Mouse (Mus musculus) c-Kit-negative CD71-positive TER-119-positive erythroid progenitor cells, embryonic 14.5 days (primary cell): ENCODE data around the gene Ermard.
"Not testable (repeated sequence)": the region's sequence is repeated elsewhere in the genome, so short reads cannot be mapped to it uniquely, and the experiment has no call there.

Source experiments
- DNase-seq: peaks from one replicate; pipeline ENCODE4 v3.0.0-alpha.2; 2013; ENCODE audit warnings: low read depth, low spot score

Ermard gene

DNA sequence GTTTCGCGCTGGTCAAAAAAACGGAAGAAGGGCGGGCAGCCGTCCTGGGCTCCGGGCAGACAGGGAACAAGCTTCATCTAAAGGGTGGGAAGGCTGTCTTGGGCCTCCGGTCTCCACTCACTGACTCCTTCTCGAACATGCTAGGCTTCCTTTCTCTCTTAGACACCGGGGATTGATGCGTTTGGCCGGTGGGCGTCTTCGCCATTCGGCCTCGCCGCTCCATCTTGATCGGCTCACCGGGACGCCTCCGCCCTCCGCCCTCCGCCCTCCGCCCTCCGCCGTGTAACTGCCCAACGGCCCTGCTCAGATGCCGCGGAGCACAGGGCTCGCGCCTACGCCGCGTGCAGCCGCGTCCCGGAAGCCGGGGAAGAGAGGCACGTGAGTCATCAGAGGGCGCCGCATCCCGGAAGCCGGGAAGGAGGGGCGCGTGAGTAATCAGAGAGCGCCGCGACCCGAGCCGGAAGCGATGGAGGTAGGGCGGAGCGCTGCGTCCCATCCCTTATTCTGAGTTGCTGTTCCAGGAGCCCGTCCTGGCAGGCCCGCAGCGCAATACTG lies at the start of gene Ermard, which contains the start of the genes Tcte3 and Gm3448:
Ermard (plus strand) TSS at position 34 of the 555 bp plus-strand sequence.
Tcte3 (minus strand) TSS at position 314 of the 555 bp plus-strand sequence.
Gm3448 (minus strand) TSS at position 363 of the 555 bp plus-strand sequence.
- not testable (repeated sequence) for DNase-seq

DNA sequence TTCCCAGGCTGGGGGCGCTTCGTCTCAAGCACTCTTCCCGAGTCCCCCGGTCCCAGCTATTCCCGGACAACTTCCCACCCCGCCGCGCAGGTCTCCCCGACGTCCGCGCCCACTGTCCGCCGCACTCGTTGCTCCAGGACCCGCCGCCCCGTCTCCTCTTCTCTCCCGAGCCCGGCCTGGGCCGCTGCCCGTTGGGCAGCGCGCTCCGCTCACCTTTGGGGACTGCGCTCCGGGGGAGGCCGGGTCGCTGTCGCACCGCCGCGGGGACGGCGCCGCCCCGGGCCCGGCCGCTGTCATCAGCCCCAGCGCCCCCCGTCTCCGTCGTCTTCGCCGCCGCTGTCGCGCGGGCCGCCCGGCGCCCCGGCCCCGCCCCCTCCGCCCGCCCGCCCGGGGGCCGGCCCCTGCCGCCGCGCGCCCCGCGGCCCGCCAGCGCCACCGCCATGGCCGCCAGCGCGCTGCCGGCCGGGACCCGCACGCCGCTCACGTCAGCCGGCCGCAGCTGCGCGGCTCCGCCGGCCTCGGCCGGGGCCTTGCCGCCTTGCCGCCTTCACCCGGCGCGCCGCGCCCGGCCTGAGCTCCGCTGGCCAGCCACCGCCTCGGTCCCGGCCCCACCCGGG lies 48.4 kb upstream of the Ermard start:
- not testable (repeated sequence) for DNase-seq

DNA sequence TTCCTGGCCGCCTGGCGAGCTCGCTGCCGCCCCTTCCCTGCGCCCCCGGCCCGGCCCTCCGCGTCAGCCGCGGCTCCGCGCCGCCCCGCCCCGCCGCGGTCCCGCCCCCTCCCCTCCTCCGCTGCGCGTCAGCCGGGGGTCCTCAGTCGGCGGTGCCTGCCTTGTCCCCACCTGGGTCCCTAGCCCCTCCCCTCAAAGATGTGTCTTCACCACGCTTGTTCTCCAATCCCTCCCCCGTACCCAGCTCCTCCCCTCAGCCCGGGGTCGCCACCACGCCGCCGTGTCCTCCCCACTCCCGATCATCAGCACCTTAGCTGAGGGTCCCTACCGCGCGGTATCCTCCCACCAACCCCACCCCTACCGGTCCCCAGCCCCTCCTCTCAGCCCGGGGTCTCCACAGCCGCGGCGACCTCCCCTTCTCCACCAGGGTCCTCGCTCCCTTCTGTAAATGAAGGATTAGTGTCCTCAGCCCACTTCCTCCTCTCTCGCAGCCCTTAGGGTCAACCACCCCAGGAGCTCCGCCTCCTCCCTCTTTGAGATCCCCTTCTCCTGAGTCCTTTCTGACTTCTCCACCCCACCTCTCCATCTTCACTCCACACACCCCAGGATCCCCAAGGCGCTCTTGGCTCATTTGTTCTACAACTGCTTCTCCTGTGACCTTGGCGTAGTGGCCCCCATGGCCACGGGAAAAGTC lies 47.7 kb upstream of the Ermard start:
- DNase-seq: not testable (repeated sequence)

DNA sequence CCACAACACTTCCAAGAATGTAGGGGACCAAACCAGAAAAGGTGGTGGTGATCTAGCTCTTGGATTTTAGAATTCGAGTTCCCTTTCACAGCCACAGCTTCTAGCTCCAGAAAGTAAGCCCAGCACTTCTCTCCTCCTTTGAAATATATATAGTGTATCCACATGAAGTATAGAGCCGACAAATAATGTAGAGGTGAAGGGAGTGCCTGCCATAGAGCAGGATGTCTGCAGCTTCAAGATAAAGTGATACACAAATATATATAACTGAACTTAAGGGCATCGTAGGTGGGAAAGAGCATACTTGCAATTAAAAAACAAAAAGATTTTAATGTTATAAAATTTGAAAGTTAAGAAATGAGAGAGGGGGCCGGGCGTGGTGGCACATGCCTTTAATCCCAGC lies 46.9 kb upstream of the Ermard start:
- DNase-seq: not testable (repeated sequence)

DNA sequence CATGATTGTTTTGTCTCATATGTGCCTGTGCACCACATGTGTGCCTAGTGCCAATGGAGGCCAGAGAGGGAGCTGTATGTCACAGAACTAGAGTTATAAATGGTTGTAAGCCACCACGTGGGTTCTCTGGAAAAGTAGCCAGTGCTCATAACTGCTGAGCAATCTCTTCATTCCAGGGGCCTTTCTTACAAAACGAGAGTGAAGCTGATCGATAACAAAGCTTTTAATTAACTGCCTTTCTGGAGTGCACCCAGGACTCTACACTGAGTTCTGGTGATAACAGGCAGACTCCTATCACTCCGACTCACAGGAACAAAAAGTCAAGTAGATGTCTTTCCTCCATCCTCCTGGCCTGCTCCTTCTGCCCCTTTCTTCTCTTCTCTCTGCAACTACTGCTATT lies 41.0 kb upstream of the Ermard start:
- DNase-seq: not testable (repeated sequence)

DNA sequence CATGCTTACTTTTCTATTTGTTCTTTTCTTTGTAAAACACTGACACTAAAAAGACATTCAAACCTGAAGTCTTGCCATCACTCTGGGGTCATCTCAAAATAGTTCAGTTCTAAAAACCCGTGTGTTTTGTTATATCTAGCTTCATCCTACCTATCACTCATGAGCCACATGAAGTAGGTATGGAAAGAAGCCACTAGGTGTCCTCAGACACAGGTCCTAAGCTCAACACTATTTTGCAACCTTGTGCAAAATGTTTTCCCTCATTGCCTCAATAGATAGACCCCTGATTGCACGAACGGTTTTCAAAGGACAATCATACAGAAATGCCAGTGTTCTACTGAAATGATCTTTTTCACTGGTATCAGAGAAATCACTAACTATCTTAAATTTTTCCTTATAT lies 31.9 kb upstream of the Ermard start:
- DNase-seq: not testable (repeated sequence)

DNA sequence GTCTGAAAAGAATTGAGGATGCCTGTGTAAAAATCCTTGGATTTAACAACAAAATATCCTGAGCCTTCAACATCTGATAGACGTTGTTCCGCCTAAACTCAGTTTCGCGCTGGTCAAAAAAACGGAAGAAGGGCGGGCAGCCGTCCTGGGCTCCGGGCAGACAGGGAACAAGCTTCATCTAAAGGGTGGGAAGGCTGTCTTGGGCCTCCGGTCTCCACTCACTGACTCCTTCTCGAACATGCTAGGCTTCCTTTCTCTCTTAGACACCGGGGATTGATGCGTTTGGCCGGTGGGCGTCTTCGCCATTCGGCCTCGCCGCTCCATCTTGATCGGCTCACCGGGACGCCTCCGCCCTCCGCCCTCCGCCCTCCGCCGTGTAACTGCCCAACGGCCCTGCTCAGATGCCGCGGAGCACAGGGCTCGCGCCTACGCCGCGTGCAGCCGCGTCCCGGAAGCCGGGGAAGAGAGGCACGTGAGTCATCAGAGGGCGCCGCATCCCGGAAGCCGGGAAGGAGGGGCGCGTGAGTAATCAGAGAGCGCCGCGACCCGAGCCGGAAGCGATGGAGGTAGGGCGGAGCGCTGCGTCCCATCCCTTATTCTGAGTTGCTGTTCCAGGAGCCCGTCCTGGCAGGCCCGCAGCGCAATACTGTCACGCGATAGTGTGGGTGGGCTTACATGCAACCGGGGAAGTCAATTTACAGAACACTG lies 31.1 kb upstream of the Ermard start, which contains the start of gene Gm3435:
Gm3435 (plus strand) TSS at position 471 of the 708 bp plus-strand sequence.
- not testable (repeated sequence) for DNase-seq

DNA sequence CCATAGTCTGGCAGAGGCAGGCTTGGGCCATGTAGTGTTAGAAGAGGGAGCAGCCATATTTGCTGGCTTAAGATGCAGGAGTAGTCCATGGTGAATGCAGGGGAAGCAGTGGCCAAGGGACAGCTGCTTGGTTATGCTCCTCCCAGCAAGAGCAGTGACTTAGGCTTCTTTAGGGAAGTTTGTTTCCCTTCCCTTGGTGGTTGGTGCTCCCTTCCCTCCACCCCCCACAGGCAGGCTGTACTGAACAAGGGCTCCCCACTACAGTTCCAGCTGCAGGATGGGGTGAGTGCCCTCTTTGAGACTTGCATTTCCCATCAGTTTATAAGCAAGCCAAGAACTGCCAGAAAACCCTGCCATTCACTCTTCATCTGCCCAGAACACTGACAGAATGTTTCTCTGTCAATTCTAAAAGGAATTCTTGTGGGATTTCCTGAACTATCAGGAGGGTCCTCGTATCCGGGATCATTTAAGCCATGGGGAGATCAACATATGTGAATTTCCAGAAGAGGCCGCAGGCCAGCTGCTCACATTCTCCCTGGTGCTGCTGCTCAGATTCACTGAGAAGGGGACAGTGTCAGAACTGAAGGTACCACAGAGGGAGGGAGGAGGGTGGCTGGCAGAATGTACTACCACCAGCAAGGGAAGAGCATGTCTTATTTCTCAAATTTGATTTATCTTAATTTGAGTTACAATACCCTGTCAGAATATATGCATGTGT lies 19.3 kb upstream of the Ermard start:
- DNase-seq: not testable (repeated sequence)

DNA sequence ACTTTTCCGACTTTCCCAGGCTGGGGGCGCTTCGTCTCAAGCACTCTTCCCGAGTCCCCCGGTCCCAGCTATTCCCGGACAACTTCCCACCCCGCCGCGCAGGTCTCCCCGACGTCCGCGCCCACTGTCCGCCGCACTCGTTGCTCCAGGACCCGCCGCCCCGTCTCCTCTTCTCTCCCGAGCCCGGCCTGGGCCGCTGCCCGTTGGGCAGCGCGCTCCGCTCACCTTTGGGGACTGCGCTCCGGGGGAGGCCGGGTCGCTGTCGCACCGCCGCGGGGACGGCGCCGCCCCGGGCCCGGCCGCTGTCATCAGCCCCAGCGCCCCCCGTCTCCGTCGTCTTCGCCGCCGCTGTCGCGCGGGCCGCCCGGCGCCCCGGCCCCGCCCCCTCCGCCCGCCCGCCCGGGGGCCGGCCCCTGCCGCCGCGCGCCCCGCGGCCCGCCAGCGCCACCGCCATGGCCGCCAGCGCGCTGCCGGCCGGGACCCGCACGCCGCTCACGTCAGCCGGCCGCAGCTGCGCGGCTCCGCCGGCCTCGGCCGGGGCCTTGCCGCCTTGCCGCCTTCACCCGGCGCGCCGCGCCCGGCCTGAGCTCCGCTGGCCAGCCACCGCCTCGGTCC lies 17.0 kb upstream of the Ermard start:
- DNase-seq: not testable (repeated sequence)

DNA sequence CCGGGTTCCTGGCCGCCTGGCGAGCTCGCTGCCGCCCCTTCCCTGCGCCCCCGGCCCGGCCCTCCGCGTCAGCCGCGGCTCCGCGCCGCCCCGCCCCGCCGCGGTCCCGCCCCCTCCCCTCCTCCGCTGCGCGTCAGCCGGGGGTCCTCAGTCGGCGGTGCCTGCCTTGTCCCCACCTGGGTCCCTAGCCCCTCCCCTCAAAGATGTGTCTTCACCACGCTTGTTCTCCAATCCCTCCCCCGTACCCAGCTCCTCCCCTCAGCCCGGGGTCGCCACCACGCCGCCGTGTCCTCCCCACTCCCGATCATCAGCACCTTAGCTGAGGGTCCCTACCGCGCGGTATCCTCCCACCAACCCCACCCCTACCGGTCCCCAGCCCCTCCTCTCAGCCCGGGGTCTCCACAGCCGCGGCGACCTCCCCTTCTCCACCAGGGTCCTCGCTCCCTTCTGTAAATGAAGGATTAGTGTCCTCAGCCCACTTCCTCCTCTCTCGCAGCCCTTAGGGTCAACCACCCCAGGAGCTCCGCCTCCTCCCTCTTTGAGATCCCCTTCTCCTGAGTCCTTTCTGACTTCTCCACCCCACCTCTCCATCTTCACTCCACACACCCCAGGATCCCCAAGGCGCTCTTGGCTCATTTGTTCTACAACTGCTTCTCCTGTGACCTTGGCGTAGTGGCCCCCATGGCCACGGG lies 16.4 kb upstream of the Ermard start:
- not testable (repeated sequence) for DNase-seq

DNA sequence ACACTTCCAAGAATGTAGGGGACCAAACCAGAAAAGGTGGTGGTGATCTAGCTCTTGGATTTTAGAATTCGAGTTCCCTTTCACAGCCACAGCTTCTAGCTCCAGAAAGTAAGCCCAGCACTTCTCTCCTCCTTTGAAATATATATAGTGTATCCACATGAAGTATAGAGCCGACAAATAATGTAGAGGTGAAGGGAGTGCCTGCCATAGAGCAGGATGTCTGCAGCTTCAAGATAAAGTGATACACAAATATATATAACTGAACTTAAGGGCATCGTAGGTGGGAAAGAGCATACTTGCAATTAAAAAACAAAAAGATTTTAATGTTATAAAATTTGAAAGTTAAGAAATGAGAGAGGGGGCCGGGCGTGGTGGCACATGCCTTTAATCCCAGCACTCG lies 15.5 kb upstream of the Ermard start:
- not testable (repeated sequence) for DNase-seq

DNA sequence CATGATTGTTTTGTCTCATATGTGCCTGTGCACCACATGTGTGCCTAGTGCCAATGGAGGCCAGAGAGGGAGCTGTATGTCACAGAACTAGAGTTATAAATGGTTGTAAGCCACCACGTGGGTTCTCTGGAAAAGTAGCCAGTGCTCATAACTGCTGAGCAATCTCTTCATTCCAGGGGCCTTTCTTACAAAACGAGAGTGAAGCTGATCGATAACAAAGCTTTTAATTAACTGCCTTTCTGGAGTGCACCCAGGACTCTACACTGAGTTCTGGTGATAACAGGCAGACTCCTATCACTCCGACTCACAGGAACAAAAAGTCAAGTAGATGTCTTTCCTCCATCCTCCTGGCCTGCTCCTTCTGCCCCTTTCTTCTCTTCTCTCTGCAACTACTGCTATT lies 9.6 kb upstream of the Ermard start:
- DNase-seq: not testable (repeated sequence)

DNA sequence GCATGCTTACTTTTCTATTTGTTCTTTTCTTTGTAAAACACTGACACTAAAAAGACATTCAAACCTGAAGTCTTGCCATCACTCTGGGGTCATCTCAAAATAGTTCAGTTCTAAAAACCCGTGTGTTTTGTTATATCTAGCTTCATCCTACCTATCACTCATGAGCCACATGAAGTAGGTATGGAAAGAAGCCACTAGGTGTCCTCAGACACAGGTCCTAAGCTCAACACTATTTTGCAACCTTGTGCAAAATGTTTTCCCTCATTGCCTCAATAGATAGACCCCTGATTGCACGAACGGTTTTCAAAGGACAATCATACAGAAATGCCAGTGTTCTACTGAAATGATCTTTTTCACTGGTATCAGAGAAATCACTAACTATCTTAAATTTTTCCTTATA lies 553 bp upstream of the Ermard start:
- DNase-seq: not testable (repeated sequence)

DNA sequence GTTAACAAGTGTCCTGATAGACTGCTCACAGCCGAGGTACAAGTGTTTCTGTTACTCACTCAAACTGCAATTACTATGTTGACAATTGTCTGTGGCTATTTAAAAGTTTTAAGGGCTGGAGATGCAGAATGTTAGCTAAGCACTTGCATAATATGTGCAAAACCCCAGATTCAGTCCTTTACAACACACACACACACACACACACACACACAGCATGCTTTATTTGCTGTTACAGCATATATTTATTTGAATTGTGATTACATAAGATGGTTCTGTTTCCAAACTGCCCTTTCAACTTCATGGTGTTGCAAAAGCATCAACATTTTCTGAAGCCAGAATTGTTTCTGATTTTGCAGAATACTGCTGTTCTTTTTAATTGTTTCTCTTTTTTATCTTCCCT lies 9.3 kb downstream of the Ermard start:
- not testable (repeated sequence) for DNase-seq

DNA sequence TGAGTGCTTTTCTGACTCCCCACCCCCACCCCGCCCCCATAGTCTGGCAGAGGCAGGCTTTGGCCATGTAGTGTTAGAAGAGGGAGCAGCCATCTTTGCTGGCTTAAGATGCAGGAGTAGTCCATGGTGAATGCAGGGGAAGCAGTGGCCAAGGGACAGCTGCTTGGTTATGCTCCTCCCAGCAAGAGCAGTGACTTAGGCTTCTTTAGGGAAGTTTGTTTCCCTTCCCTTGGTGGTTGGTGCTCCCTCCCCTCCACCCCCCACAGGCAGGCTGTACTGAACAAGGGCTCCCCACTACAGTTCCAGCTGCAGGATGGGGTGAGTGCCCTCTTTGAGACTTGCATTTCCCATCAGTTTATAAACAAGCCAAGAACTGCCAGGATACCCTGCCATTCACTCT lies 11.8 kb downstream of the Ermard start:
- not testable (repeated sequence) for DNase-seq

DNA sequence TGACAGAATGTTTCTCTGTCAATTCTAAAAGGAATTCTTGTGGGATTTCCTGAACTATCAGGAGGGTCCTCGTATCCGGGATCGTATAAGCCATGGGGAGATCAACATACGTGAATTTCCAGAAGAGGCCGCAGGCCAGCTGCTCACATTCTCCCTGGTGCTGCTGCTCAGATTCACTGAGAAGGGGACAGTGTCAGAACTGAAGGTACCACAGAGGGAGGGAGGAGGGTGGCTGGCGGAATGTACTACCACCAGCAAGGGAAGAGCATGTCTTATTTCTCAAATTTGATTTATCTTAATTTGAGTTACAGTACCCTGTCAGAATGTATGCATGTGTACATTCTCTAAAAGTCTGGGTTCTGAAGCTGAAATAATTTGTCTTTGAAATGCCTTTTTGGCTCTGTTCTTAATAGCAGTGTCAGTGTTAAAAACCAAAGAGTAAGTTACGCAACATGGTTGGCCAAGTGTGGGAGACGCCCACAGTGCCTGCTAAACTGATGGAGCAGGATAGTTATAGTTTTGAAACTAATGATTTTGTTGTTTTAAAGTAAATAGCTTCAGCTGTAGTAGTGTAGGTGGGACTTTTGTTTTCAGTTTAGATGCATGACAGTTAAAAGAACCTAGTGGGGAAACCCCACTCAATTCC lies 12.3 kb downstream of the Ermard start:
- not testable (repeated sequence) for DNase-seq

DNA sequence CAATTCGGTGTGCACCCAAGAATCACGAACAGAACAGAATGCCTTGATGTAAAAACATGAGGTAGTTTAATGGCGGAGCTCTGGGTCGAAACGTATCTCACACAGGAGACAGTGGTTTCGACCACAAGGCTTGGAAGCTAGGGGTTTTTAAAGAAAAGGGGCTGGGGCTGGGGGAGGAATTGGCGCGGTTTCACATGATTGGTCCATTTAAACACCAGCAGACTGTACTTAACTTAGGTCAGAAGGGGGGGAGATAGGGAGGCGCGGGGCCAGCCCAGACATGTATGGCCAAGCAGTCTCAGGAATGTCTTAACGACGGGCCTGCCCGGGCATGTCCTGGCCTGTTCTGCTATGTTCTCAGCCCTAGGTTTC lies 12.8 kb downstream of the Ermard start:
- DNase-seq: not testable (repeated sequence)

DNA sequence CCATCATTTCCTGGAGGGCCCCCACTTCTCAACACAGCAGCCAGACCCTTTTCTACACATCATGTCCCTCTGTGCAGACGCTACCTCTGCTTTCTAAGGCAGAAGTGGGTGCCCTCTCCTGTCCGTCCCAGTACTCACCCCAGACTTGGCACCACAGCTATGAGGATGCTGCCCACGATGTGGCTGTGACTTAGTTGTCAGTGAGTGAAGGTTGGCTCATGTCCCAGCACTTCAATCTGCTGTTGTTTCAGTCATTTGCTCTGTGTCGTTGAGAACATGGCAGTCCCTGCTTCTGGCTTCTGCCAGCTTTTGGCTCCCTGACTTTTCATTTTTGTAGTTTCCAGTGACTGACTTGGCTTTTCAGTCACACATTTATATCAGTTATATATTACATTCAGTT lies 14.9 kb downstream of the Ermard start:
- no peak for DNase-seq

DNA sequence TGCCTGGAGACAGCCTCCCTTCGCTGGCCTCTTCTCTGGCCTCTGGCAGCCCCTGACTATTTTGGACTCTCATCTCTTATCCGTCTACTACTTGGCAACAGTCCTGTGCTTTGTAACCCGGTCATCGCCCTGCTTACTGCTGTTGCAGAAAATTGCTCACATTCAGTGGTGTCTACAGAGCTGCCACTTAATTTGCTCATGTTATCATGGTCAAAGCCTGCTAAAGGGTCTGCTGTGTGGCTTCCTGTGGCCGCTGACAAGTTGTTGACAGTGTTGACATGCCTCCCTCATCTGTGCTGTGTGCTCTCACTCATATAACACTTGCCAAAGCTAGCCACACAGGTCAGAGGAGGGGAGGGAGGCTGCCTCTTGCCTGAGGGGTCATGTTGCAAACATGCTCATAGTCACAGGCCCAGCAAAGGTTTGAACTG lies 17.2 kb downstream of the Ermard start:
- DNase-seq: no peak

DNA sequence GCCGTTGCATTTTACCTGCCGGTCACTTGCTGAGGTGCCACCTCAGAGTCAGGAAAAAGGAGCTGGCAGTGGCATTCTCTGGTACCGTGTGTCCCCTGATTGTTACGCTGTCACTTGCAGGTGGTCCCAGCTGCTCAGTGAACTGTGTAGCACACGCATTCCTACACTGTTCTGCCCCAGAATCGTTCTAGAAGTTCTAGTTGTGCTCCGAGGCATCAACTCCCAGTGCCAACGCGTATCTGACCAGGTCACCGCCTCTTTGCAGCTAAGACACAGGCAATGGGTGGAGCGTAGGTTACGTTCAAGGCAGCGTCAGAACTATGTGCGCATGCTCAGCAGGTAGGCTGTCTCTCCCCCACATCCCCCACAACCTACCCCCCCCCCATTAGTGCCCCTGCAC lies 18.6 kb downstream of the Ermard start:
- DNase-seq: no peak
